Mouse (Mus musculus): ENCODE results near the gene Klhdc8b.

DNA sequence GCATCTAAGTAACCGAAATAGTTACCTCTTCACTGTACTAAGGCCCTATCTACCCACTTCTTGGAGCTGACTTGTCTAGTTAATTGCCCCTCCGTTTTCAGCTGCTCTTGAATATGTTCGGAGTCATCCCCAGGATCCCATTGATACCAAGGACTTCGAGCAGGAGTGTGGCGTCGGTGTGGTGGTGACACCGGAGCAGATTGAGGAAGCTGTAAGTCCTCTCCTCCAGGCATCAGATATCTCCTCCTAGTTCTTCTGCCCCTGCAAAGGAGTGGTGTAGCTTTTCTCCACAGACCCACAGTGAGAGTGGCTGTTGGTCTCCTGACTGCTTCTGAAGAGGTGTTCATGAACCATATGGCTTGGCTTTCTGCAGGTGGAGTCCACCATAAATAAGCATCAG is 47.4 kb upstream of the Klhdc8b start:
- TF ChIP-seq POLR2A (IDR thresholded peaks at IDR 0.05; ENCODE audit: control insufficient read depth, extremely low read depth, insufficient read depth, low read length, poor library complexity): no peak
- TF ChIP-seq CTCF (IDR thresholded peaks at IDR 0.05; ENCODE audit: borderline replicate concordance, control insufficient read depth, extremely low read depth, insufficient read depth, low read length, poor library complexity): no peak

All from thymus, adult 2 months (tissue).